Mouse (Mus musculus) urinary bladder, adult 18-20 months (tissue): ENCODE data around the gene Izumo1.

Source experiments
- DNase-seq, 2 experiments: peaks; one replicate each; pipeline ENCODE4 v3.0.0; 2022; ENCODE audit warnings: low spot score in 2 of 2, mixed read lengths in 2 of 2

The Izumo1 gene

GRCm38 (mm10) chr7:45621443-45621842, at the start of gene Izumo1:
TSS of gene Izumo1 (plus strand) at chr7:45621811.
- DNase-seq: no peak

GRCm38 (mm10) chr7:45571966-45572365, 49.6 kb upstream of the Izumo1 start:
- DNase-seq: no peak

- DNase-seq: no peak
Measured at GRCm38 (mm10) chr7:45573954-45574353, 47.7 kb upstream of the Izumo1 start.

- no peak for DNase-seq
Measured at GRCm38 (mm10) chr7:45574472-45575379, 46.9 kb upstream of the Izumo1 start.

GRCm38 (mm10) chr7:45585923-45586322, 35.7 kb upstream of the Izumo1 start:
- DNase-seq: no peak

GRCm38 (mm10) chr7:45587631-45588592, 33.7 kb upstream of the Izumo1 start:
- DNase-seq: no peak

GRCm38 (mm10) chr7:45589173-45589572, 32.4 kb upstream of the Izumo1 start:
- DNase-seq: peak; percentile 84 to 91

GRCm38 (mm10) chr7:45589898-45590297, 31.7 kb upstream of the Izumo1 start:
- DNase-seq: no peak

GRCm38 (mm10) chr7:45590874-45591273, 30.7 kb upstream of the Izumo1 start:
- no peak for DNase-seq

- no peak for DNase-seq
Measured at GRCm38 (mm10) chr7:45591880-45592279, 29.7 kb upstream of the Izumo1 start.

- peak in 1 of 2 experiments; percentile 59 for DNase-seq
Measured at GRCm38 (mm10) chr7:45593118-45593815, 28.3 kb upstream of the Izumo1 start.

GRCm38 (mm10) chr7:45595176-45595575, 26.4 kb upstream of the Izumo1 start:
- no peak for DNase-seq

- no peak for DNase-seq
Measured at GRCm38 (mm10) chr7:45596107-45596506, 25.5 kb upstream of the Izumo1 start.

- no peak for DNase-seq
Measured at GRCm38 (mm10) chr7:45597013-45597412, 24.6 kb upstream of the Izumo1 start.

GRCm38 (mm10) chr7:45597527-45597926, 24.1 kb upstream of the Izumo1 start:
- DNase-seq: no peak

GRCm38 (mm10) chr7:45598960-45599879, 22.4 kb upstream of the Izumo1 start:
- DNase-seq: no peak

GRCm38 (mm10) chr7:45605704-45606289, 15.8 kb upstream of the Izumo1 start:
- DNase-seq: no peak

GRCm38 (mm10) chr7:45609511-45609910, 12.1 kb upstream of the Izumo1 start:
- DNase-seq: no peak

- no peak for DNase-seq
Measured at GRCm38 (mm10) chr7:45616277-45616676, 5.3 kb upstream of the Izumo1 start.

- DNase-seq: no peak
Measured at GRCm38 (mm10) chr7:45617042-45617695, 4.4 kb upstream of the Izumo1 start, which contains the start of gene Fut1. TSS of gene Fut1 (plus strand) at chr7:45617289.
